Mouse (Mus musculus): ENCODE measurements around the gene Palm3. TPM values are rescaled to one million over a fixed set of nuclear protein-coding genes. Genes with fewer than 3 reads are reported as not detected.

Palm3 gene
- polyA plus RNA-seq, 1 experiment, result 2.7 TPM

DNA sequence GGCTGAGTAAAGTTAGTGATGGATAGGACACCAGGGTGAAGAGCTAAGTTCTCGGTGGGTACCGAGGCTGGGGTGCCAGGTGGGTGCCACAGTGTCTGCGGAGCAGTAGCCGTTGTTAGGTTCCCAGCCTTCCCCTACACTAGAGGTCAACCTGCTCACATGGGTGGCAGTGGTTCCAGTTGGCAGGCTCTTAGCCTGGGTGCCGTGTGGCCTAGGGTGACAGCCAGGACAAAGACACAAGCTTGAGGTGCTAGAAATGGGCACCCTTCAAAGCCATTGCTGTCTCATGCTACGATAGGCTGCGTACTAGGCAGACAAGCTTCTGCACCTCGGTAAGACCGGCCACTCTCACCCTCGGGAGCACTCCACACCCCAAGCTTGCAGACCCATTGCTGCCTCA lies 51.0 kb downstream of the Palm3 start:
- TF ChIP-seq POLR2A (IDR thresholded peaks at IDR 0.05; ENCODE audit: borderline replicate concordance, control insufficient read depth, low read depth, low read length) (no peak), CTCF (IDR thresholded peaks at IDR 0.05; ENCODE audit: control insufficient read depth, insufficient read depth, low read length) (no peak)
- Histone ChIP-seq H3K27ac (ENCODE audit: control insufficient read depth, insufficient read depth, low read depth, low read length, poor library complexity) (no peak overlapping the region), H3K4me1 (ENCODE audit: control insufficient read depth, insufficient read depth, low read length) (peaks cover 2% of the 10 kb centered on the region; the same call in 1 of the 2 replicates), H3K4me3 (replicated peaks; ENCODE audit: control insufficient read depth, low read depth, low read length) (no peak overlapping the region)
- 85% methylated on average over 10 of the region's 10 CpGs for WGBS

DNA sequence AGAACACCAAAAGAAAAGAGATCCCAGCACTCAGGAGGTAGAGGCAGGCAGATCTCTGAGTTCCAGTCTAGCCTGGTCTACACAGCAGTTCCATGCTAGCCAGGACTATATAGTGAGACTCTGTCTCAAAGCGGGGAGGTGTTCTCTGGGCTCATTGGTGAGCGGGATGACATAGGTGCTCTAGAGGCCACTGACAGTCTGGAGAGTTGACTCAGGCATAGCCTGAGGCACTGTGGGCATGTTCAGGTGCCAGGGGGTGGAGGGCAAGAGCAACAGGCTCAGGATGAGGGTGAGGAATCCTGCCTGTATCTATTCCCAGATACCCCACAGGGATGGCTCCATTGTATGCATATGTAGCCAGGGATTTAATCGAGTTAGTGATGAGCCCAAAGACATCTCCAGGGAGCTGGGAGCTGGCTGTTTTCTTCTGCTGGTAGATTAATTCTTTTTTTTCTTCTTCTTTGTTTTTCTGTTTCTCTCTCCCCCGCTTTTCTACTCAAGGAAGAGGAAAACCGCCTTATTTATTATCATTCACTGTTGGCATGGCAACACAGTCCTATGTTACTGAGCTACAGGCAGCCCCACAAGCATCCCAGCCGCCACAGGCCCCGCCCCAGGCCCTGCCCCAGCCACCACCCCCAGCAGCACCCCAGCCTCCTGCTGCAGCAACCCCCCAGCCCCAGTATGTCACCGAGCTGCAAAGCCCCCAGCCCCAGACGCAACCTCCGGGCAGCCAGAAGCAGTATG lies 52.1 kb downstream of the Palm3 start:
- TF ChIP-seq CTCF (IDR thresholded peaks at IDR 0.05; ENCODE audit: control insufficient read depth, insufficient read depth, low read length) (no peak), POLR2A (IDR thresholded peaks at IDR 0.05; ENCODE audit: borderline replicate concordance, control insufficient read depth, low read depth, low read length) (no peak)
- peaks cover 2% of the 10 kb centered on the region; the same call in 1 of the 2 replicates for H3K4me1 ChIP-seq (ENCODE audit: control insufficient read depth, insufficient read depth, low read length)
- H3K4me3 ChIP-seq (replicated peaks; ENCODE audit: control insufficient read depth, low read depth, low read length), result no peak overlapping the region
- H3K27ac ChIP-seq (ENCODE audit: control insufficient read depth, insufficient read depth, low read depth, low read length, poor library complexity), result no peak overlapping the region
- 71% methylated on average over 10 of the region's 10 CpGs for WGBS

DNA sequence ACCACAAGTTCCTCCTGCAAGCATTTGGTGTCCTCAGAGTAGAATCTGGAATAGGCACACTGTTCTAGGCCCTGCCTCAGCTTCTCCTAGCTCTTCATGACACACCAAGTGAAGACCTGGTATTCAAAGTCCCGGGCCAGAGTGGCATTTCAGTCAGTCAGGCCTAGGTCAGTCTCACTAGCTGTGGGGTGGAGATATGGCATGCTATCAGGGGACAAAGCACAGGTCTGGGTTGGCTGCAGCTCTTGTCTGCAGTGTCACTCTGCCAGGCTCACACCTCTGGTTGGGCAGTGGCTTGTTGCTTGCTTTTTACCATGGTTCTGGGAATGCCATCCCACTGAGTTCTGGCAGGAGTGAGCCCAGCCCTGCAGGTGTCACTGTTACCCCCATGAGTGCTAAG lies 55.1 kb downstream of the Palm3 start:
- no peak for TF ChIP-seq POLR2A (IDR thresholded peaks at IDR 0.05; ENCODE audit: borderline replicate concordance, control insufficient read depth, low read depth, low read length)
- TF ChIP-seq CTCF (IDR thresholded peaks at IDR 0.05; ENCODE audit: control insufficient read depth, insufficient read depth, low read length), result no peak
- Histone ChIP-seq H3K4me1 (ENCODE audit: control insufficient read depth, insufficient read depth, low read length) (no peaks in the 10 kb centered on the region; the same call in 1 of the 2 replicates), H3K4me3 (replicated peaks; ENCODE audit: control insufficient read depth, low read depth, low read length) (no peak overlapping the region), H3K27ac (ENCODE audit: control insufficient read depth, insufficient read depth, low read depth, low read length, poor library complexity) (no peak overlapping the region)
- WGBS, result 75% methylated on average over 1 of the region's 1 CpGs

DNA sequence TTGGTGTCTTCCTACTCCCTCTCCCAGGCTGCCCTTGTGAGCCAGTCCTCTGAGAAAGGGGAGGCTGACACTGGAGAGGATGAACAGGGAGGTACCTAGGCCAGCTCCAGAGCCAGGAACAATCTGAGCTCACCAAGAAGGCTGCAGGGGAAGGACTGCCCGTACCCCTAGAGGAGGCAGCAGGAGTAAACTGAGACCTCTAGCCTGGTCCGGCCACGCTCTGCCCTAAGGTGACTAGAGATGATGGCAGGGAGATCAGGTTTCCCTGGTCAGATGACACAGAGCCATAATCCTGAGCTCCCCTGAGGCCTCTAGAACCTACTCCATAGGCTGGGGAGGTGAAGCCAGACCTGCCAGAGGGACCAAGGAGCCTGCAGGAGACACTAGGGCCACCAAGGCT lies 55.6 kb downstream of the Palm3 start:
- no peak overlapping the region for H3K27ac ChIP-seq (ENCODE audit: control insufficient read depth, insufficient read depth, low read depth, low read length, poor library complexity)
- TF ChIP-seq POLR2A (IDR thresholded peaks at IDR 0.05; ENCODE audit: borderline replicate concordance, control insufficient read depth, low read depth, low read length), result no peak
- TF ChIP-seq CTCF (IDR thresholded peaks at IDR 0.05; ENCODE audit: control insufficient read depth, insufficient read depth, low read length), result no peak
- 99% methylated on average over 3 of the region's 3 CpGs for WGBS
- H3K4me3 ChIP-seq (replicated peaks; ENCODE audit: control insufficient read depth, low read depth, low read length), result no peak overlapping the region
- H3K4me1 ChIP-seq (ENCODE audit: control insufficient read depth, insufficient read depth, low read length), result no peaks in the 10 kb centered on the region

DNA sequence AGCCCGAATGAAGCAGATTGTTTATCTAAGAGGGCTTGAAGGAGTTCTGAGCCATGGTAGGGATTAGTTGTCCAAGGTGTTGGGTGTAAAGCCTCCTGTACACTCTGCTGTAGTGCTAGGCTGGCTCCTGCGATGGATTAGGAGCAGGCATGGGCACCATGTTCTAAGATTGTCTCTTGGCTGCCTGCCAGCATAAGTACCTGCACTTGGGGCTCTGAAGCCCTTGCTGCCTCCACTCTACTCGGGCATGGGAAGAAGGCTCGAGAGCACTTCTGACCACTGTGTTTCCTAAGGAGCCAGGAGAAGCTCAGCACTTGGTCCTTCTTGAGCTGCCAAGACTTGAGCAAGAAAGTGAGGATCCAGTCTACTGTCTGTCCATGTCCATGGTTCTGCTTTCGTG lies 57.9 kb downstream of the Palm3 start:
- WGBS, result 78% methylated on average over 5 of the region's 5 CpGs
- H3K27ac ChIP-seq (ENCODE audit: control insufficient read depth, insufficient read depth, low read depth, low read length, poor library complexity), result no peak overlapping the region
- H3K4me1 ChIP-seq (ENCODE audit: control insufficient read depth, insufficient read depth, low read length), result no peaks in the 10 kb centered on the region
- no peak overlapping the region for H3K4me3 ChIP-seq (replicated peaks; ENCODE audit: control insufficient read depth, low read depth, low read length)
- TF ChIP-seq POLR2A (IDR thresholded peaks at IDR 0.05; ENCODE audit: borderline replicate concordance, control insufficient read depth, low read depth, low read length), result no peak
- no peak for TF ChIP-seq CTCF (IDR thresholded peaks at IDR 0.05; ENCODE audit: control insufficient read depth, insufficient read depth, low read length)

Other genes starting within 250 kb of the Palm3 start
- 6.5 and 8.8 TPM in 2 replicates for gene Adgrl1, start 121.4 kb upstream of the Palm3 start, polyA plus RNA-seq (2011; ENCODE audit: insufficient read depth, insufficient read length, low replicate concordance, missing spikeins)
- not detected in 2 replicates for gene Gm10644, start 66.3 kb upstream of the Palm3 start, polyA plus RNA-seq (2011; ENCODE audit: insufficient read depth, insufficient read length, low replicate concordance, missing spikeins)
- gene Asf1b, start 66.0 kb upstream of the Palm3 start, polyA plus RNA-seq (2011; ENCODE audit: insufficient read depth, insufficient read length, low replicate concordance, missing spikeins), result 48.8 and 55.7 TPM in 2 replicates
- gene Prkaca, start 48.5 kb upstream of the Palm3 start, polyA plus RNA-seq (2011; ENCODE audit: insufficient read depth, insufficient read length, low replicate concordance, missing spikeins), result 14.8 and 18.2 TPM in 2 replicates
- gene Samd1, start 23.8 kb upstream of the Palm3 start, polyA plus RNA-seq (2011; ENCODE audit: insufficient read depth, insufficient read length, low replicate concordance, missing spikeins), result 142 and 159 TPM in 2 replicates
- gene 1700067K01Rik, start 20.0 kb upstream of the Palm3 start, polyA plus RNA-seq (2011; ENCODE audit: insufficient read depth, insufficient read length, low replicate concordance, missing spikeins), result 3.0 TPM in 1 of 2 replicates, not detected in the other
- gene 2210011C24Rik, start 9.3 kb upstream of the Palm3 start, polyA plus RNA-seq (2011; ENCODE audit: insufficient read depth, insufficient read length, low replicate concordance, missing spikeins), result not detected in 2 replicates
- 2.4 and 7.7 TPM in 2 replicates for gene Il27ra, start 21.1 kb downstream of the Palm3 start, polyA plus RNA-seq (2011; ENCODE audit: insufficient read depth, insufficient read length, low replicate concordance, missing spikeins)
- gene Rln3, start 23.5 kb downstream of the Palm3 start, polyA plus RNA-seq (2011; ENCODE audit: insufficient read depth, insufficient read length, low replicate concordance, missing spikeins), result not detected in 2 replicates
- gene Gm10643, start 43.7 kb downstream of the Palm3 start, polyA plus RNA-seq (2011; ENCODE audit: insufficient read depth, insufficient read length, low replicate concordance, missing spikeins), result 1.3 and 1.4 TPM in 2 replicates
- 12.2 and 20.7 TPM in 2 replicates for gene Rfx1, start 45.4 kb downstream of the Palm3 start, polyA plus RNA-seq (2011; ENCODE audit: insufficient read depth, insufficient read length, low replicate concordance, missing spikeins)
- 23.1 and 44.6 TPM in 2 replicates for gene Dcaf15, start 83.3 kb downstream of the Palm3 start, polyA plus RNA-seq (2011; ENCODE audit: insufficient read depth, insufficient read length, low replicate concordance, missing spikeins)
- gene Podnl1, start 104.5 kb downstream of the Palm3 start, polyA plus RNA-seq (2011; ENCODE audit: insufficient read depth, insufficient read length, low replicate concordance, missing spikeins), result 5.8 and 7.6 TPM in 2 replicates
- gene Cc2d1a, start 126.5 kb downstream of the Palm3 start, polyA plus RNA-seq (2011; ENCODE audit: insufficient read depth, insufficient read length, low replicate concordance, missing spikeins), result 10.9 and 18.5 TPM in 2 replicates
- not detected in 2 replicates for gene 4930432K21Rik, start 126.6 kb downstream of the Palm3 start, polyA plus RNA-seq (2011; ENCODE audit: insufficient read depth, insufficient read length, low replicate concordance, missing spikeins)
- gene Nanos3, start 163.7 kb downstream of the Palm3 start, polyA plus RNA-seq (2011; ENCODE audit: insufficient read depth, insufficient read length, low replicate concordance, missing spikeins), result 3.0 TPM in 1 of 2 replicates, not detected in the other
- gene Zswim4, start 215.6 kb downstream of the Palm3 start, polyA plus RNA-seq (2011; ENCODE audit: insufficient read depth, insufficient read length, low replicate concordance, missing spikeins), result 2.0 and 4.0 TPM in 2 replicates
- 101 and 196 TPM in 2 replicates for gene D8Ertd738e, start 228.2 kb downstream of the Palm3 start, polyA plus RNA-seq (2011; ENCODE audit: insufficient read depth, insufficient read length, low replicate concordance, missing spikeins)
- gene Mri1, start 235.9 kb downstream of the Palm3 start, polyA plus RNA-seq (2011; ENCODE audit: insufficient read depth, insufficient read length, low replicate concordance, missing spikeins), result 11.1 and 26.0 TPM in 2 replicates
- gene Ccdc130, start 248.9 kb downstream of the Palm3 start, polyA plus RNA-seq (2011; ENCODE audit: insufficient read depth, insufficient read length, low replicate concordance, missing spikeins), result 9.4 and 27.9 TPM in 2 replicates

Measured in bone marrow, adult 2 months (tissue).